8 mouse cellular contexts compared by ENCODE assay signal in genomic region chr9:20878041-20878709, GRCm38 (mm10). TPM values are rescaled to one million over a fixed set of nuclear protein-coding genes. Genes with fewer than 3 reads are reported as not detected.
DNase-seq lines count a peak whose midpoint lies in the region; ATAC-seq and TF ChIP-seq lines count a peak whose summit lies in the region.

No protein-coding gene starts in this region.

- H3K9ac ChIP-seq in hindbrain, postnatal 0 days (replicated peaks; ENCODE audit: low read length), result peak overlapping the region; percentile 58

- H3K4me1 ChIP-seq in hindbrain, postnatal 0 days (ENCODE audit: insufficient read depth, low read length), result no peaks in the 10 kb centered on the region

- DNase-seq in ZHBTc4 (ENCODE audit: low read depth, low spot score), result peak; percentile 100
- DNase-seq in gastrocnemius, adult 2 months, result peak; percentile 100
- peak; percentile 100 for DNase-seq in hindbrain, postnatal 0 days (ENCODE audit: low spot score)
- DNase-seq in left cerebral cortex, adult 2 months (ENCODE audit: extremely low spot score in 1 of 2, low spot score in 2 of 2), result peak; percentile 99 to 100
- peak; percentile 99 to 100 for DNase-seq in right cerebral cortex, adult 2 months (ENCODE audit: low spot score in 2 of 2)
- DNase-seq in urinary bladder, postnatal 14 days (ENCODE audit: low spot score), result peak; percentile 100

- H3K9me3 ChIP-seq in hindbrain, postnatal 0 days (ENCODE audit: low read length), result no peaks in the 10 kb centered on the region

- H3K27ac ChIP-seq in gastrocnemius, adult 2 months, result peak overlapping the region; percentile 98
- peak overlapping the region; percentile 93 for H3K27ac ChIP-seq in hindbrain, postnatal 0 days
- H3K27ac ChIP-seq in left cerebral cortex, adult 2 months, result peak overlapping the region; percentile 94

- intact Hi-C loops in gastrocnemius, adult 2 months (cut with DNase I), result no loop called here
- intact Hi-C loops in left cerebral cortex, adult 2 months (cut with DNase I), result loop anchor here (1.0 kb wide), 2 partner anchors 9 to 20 kb away; partner anchors contain the start of gene Eif3g

- H3K27me3 ChIP-seq in hindbrain, postnatal 0 days (ENCODE audit: insufficient read depth, low read length), result no peaks in the 10 kb centered on the region

- under 1% methylated on average over 69 of the region's 69 CpGs for WGBS in hindbrain, postnatal 0 days

- peak; percentile 81 for ATAC-seq in common myeloid progenitor, adult 5-6 weeks (replicated peaks; ENCODE audit: low read depth, poor library complexity, severe bottlenecking)
- peak; percentile 95 for ATAC-seq in hindbrain, postnatal 0 days
- ATAC-seq in megakaryocyte, adult 5-6 weeks (ENCODE audit: poor library complexity, severe bottlenecking), result peak; percentile 94

- 0 out of 2 replicates have a peak, but pooled peaks cover 3% of the 10 kb centered on the region for H3K36me3 ChIP-seq in hindbrain, postnatal 0 days (ENCODE audit: insufficient read depth, low read length)

- peak overlapping the region; percentile 73 for H3K4me2 ChIP-seq in hindbrain, postnatal 0 days (ENCODE audit: low read depth, low read length)

- H3K4me3 ChIP-seq in gastrocnemius, adult 2 months, result peak overlapping the region; percentile 81
- H3K4me3 ChIP-seq in hindbrain, postnatal 0 days (ENCODE audit: low read length), result peak overlapping the region; percentile 41
- H3K4me3 ChIP-seq in left cerebral cortex, adult 2 months, result peak overlapping the region; percentile 50

- peak; percentile 82 for TF ChIP-seq CTCF in gastrocnemius, adult 2 months (IDR thresholded peaks at IDR 0.05)
- TF ChIP-seq CTCF in hindbrain, postnatal 0 days (IDR thresholded peaks at IDR 0.05; ENCODE audit: low read depth), result peak; percentile 82
- peak; percentile 78 for TF ChIP-seq CTCF in left cerebral cortex, adult 2 months (IDR thresholded peaks at IDR 0.05)

RNA-seq across cellular contexts. Expression of gene Angptl6, which starts 1.4 kb away (rescaled TPM):
- total RNA-seq in common myeloid progenitor, adult 5-6 weeks (2017), result 0.50 and 1.7 TPM in 2 replicates
- 1 to 10 TPM; 5.1 to 7.0 TPM for total RNA-seq in gastrocnemius, adult 2 months (2021)
- total RNA-seq in hindbrain, postnatal 0 days (2014; rRNA removed), result 10.9 and 12.1 TPM in 2 replicates
- 10.9 and 11.1 TPM in 2 replicates for polyA plus RNA-seq in hindbrain, postnatal 0 days (2015; fragmentation: Nextera tagmentation; extraction: Ambion mirVana)
- total RNA-seq in left cerebral cortex, adult 2 months (2021), result 10 to 100 TPM in 1 of 2 experiments, 1 to 10 TPM in 1; 9.8 to 10.1 TPM
- 0.62 and 1.3 TPM in 2 replicates for total RNA-seq in megakaryocyte, adult 5-6 weeks (2015)
- total RNA-seq in megakaryocyte, adult 5-6 weeks (2017), result 0.11 and 0.57 TPM in 2 replicates

RNA-seq across cellular contexts. Expression of gene A230050P20Rik, which starts 9.7 kb away (rescaled TPM):
- total RNA-seq in common myeloid progenitor, adult 5-6 weeks (2017), result 25.7 and 27.9 TPM in 2 replicates
- 1 to 10 TPM; 2.1 to 2.3 TPM for total RNA-seq in gastrocnemius, adult 2 months (2021)
- total RNA-seq in hindbrain, postnatal 0 days (2014; rRNA removed), result 22.8 and 26.0 TPM in 2 replicates
- polyA plus RNA-seq in hindbrain, postnatal 0 days (2015; fragmentation: Nextera tagmentation; extraction: Ambion mirVana), result 32.7 and 34.1 TPM in 2 replicates
- 10 to 100 TPM; 84.3 to 88.2 TPM for total RNA-seq in left cerebral cortex, adult 2 months (2021)
- 1.5 and 2.3 TPM in 2 replicates for total RNA-seq in megakaryocyte, adult 5-6 weeks (2015)
- total RNA-seq in megakaryocyte, adult 5-6 weeks (2017), result 1.4 and 2.6 TPM in 2 replicates

RNA-seq across cellular contexts. Expression of gene Ppan, which starts 9.8 kb away (rescaled TPM):
- total RNA-seq in common myeloid progenitor, adult 5-6 weeks (2017), result 140 and 152 TPM in 2 replicates
- 1 to 10 TPM; 7.9 to 8.6 TPM for total RNA-seq in gastrocnemius, adult 2 months (2021)
- 45.4 and 57.4 TPM in 2 replicates for total RNA-seq in hindbrain, postnatal 0 days (2014; rRNA removed)
- 36.8 and 44.1 TPM in 2 replicates for polyA plus RNA-seq in hindbrain, postnatal 0 days (2015; fragmentation: Nextera tagmentation; extraction: Ambion mirVana)
- total RNA-seq in left cerebral cortex, adult 2 months (2021), result 10 to 100 TPM; 25.6 to 26.3 TPM
- total RNA-seq in megakaryocyte, adult 5-6 weeks (2015), result 5.7 and 7.8 TPM in 2 replicates
- total RNA-seq in megakaryocyte, adult 5-6 weeks (2017), result 27.5 and 32.2 TPM in 2 replicates

RNA-seq across cellular contexts. Expression of gene Eif3g, which starts 20.2 kb away (rescaled TPM):
- 188 and 215 TPM in 2 replicates for total RNA-seq in common myeloid progenitor, adult 5-6 weeks (2017)
- 100 to 1,000 TPM in 1 of 2 experiments, 10 to 100 TPM in 1; 97.0 to 102 TPM for total RNA-seq in gastrocnemius, adult 2 months (2021)
- total RNA-seq in hindbrain, postnatal 0 days (2014; rRNA removed), result 76.1 and 79.5 TPM in 2 replicates
- polyA plus RNA-seq in hindbrain, postnatal 0 days (2015; fragmentation: Nextera tagmentation; extraction: Ambion mirVana), result 225 and 236 TPM in 2 replicates
- total RNA-seq in left cerebral cortex, adult 2 months (2021), result 100 to 1,000 TPM; 118 to 122 TPM
- 88.4 and 102 TPM in 2 replicates for total RNA-seq in megakaryocyte, adult 5-6 weeks (2015)
- total RNA-seq in megakaryocyte, adult 5-6 weeks (2017), result 79.0 and 80.6 TPM in 2 replicates

RNA-seq across cellular contexts. Expression of gene Rdh8, which starts 59.9 kb away (rescaled TPM):
- not detected in 2 replicates for total RNA-seq in common myeloid progenitor, adult 5-6 weeks (2017)
- under 1 TPM in 1 of 2 experiments, not detected in 1; 0.56 TPM for total RNA-seq in gastrocnemius, adult 2 months (2021)
- not detected in 2 replicates for total RNA-seq in hindbrain, postnatal 0 days (2014; rRNA removed)
- not detected in 2 replicates for polyA plus RNA-seq in hindbrain, postnatal 0 days (2015; fragmentation: Nextera tagmentation; extraction: Ambion mirVana)
- not detected for total RNA-seq in left cerebral cortex, adult 2 months (2021)
- total RNA-seq in megakaryocyte, adult 5-6 weeks (2015), result not detected in 2 replicates
- not detected in 2 replicates for total RNA-seq in megakaryocyte, adult 5-6 weeks (2017)

Comparison
In these comparisons a context has a peak if more than half of its experiments do, and no peak if none do; other contexts are left out.
1. Peak in every context shown above with its lines: DNase-seq, ATAC-seq, H3K4me3 ChIP-seq and H3K27ac ChIP-seq.